Mouse (Mus musculus) embryonic stem cell, embryonic (primary cell): ENCODE measurements around the gene Lrba.

Source experiments
- CTCF ChIA-PET, 4 experiments: fragments of 300-600 bp in 2 of 4; fragments of 350-600 bp in 2 of 4; sonication (Branson Sonifier 250); formaldehyde crosslinking; loops; one replicate each; lab custom pipeline; 2022; ENCODE audit warnings: inconsistent platforms in 2 of 4; lab: Charles Lee
- POLR2A ChIA-PET, 4 experiments: fragments of 300-600 bp in 2 of 4; fragments of 350-600 bp in 2 of 4; sonication (Branson Sonifier 250); formaldehyde crosslinking; loops; one replicate each; lab custom pipeline; 2022; ENCODE audit warnings: antibody characterized with exemption in 4 of 4, inconsistent platforms in 1 of 4; lab: Charles Lee

Gene Lrba

DNA sequence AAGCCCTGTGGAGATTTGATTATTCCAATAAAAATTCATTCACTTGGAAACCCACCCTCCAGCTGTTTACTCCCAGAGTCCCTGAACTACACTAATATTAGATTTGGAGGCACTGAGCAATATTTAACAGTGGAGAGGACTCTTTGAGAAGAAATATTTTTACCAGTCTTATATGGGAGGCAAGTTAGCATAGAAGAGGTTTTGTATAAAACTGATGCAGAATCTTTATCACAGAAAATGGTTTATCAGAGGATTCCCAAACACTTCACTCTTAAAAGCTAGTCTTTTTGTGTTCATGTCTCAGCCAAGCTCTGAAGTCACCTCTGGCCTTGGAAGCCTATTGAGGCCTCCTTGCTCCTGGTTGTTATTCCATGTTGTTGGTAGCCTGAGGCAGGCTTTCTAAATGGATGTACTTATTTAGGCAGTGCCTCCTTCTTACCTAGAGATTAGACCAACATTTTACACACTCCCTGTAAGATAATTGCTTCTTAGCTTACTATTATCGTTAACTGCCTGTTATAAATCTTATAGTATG is 317.4 kb downstream of the Lrba start:
- ChIA-PET CTCF (interaction anchor here in 1 of 4 experiments (0.6 kb wide), 1 partner anchor 9 kb away, joined by 3 read pairs; no protein-coding TSS in a partner anchor), POLR2A (interaction anchor here in 1 of 4 experiments (1.3 kb wide), 1 partner anchor 257 kb away, joined by 3 read pairs; no protein-coding TSS in a partner anchor)

- ChIA-PET CTCF (interaction anchor here in 1 of 4 experiments (0.6 kb wide), 1 partner anchor 1732 kb away, joined by 5 read pairs; no protein-coding TSS in a partner anchor), POLR2A (no interaction called here)
Observed at GRCm38 (mm10) chr3:86544785-86545184, 320.3 kb downstream of the Lrba start.

- ChIA-PET CTCF (no interaction called here), POLR2A (interaction anchor here in 3 of 4 experiments (0.5 to 1.6 kb wide), 4 partner anchors 31 to 342 kb away, joined by 3 to 9 read pairs (median 4); no protein-coding TSS in a partner anchor)
Observed at GRCm38 (mm10) chr3:86545945-86546344, 321.5 kb downstream of the Lrba start.

- CTCF ChIA-PET = interaction anchor here in 2 of 4 experiments (0.5 to 1.2 kb wide), 3 partner anchors 26 to 566 kb away, joined by 3 to 5 read pairs (median 3); no protein-coding TSS in a partner anchor
Observed at GRCm38 (mm10) chr3:86546471-86547250, 322.2 kb downstream of the Lrba start.

DNA sequence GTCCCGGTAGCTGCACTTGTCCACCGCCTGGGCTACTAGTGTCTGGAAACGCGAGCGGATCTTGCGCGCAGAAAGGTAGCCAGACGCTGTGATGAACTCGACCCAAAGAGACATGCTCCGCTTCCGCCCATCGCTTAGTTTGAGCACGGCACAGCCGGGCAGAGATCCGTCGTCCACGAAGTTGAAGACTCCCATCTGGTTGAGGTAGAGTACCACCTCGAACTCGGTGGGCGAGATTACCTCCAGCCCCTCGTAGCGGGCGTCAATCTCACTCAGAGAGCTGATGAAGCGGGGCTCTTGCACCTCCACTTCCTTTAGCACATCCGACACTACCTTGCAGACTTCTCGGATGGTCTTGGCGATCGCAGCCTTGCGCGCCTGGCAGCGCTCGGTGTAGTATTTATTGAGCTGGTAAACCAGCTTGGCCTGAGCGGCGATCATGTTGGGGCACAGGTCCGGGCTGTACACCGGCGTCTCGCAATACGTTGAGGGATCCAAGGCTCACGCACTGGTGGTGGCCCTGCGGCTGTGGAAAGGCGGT is 322.8 kb downstream of the Lrba start:
- CTCF ChIA-PET = interaction anchor here in 2 of 4 experiments (0.6 to 1.2 kb wide), 3 partner anchors 27 to 197 kb away, joined by 3 read pairs; no protein-coding TSS in a partner anchor
- POLR2A ChIA-PET = interaction anchor here in 1 of 4 experiments (1.6 kb wide), 1 partner anchor 130 kb away, joined by 4 read pairs; no protein-coding TSS in a partner anchor

More at GRCm38 (mm10) chr3:86546471-86547250, 322.2 kb downstream of the Lrba start:
- POLR2A ChIA-PET = interaction anchor here in 2 of 4 experiments (0.7 to 1.6 kb wide), 3 partner anchors 32 to 312 kb away, joined by 3 to 9 read pairs (median 4); no protein-coding TSS in a partner anchor

DNA sequence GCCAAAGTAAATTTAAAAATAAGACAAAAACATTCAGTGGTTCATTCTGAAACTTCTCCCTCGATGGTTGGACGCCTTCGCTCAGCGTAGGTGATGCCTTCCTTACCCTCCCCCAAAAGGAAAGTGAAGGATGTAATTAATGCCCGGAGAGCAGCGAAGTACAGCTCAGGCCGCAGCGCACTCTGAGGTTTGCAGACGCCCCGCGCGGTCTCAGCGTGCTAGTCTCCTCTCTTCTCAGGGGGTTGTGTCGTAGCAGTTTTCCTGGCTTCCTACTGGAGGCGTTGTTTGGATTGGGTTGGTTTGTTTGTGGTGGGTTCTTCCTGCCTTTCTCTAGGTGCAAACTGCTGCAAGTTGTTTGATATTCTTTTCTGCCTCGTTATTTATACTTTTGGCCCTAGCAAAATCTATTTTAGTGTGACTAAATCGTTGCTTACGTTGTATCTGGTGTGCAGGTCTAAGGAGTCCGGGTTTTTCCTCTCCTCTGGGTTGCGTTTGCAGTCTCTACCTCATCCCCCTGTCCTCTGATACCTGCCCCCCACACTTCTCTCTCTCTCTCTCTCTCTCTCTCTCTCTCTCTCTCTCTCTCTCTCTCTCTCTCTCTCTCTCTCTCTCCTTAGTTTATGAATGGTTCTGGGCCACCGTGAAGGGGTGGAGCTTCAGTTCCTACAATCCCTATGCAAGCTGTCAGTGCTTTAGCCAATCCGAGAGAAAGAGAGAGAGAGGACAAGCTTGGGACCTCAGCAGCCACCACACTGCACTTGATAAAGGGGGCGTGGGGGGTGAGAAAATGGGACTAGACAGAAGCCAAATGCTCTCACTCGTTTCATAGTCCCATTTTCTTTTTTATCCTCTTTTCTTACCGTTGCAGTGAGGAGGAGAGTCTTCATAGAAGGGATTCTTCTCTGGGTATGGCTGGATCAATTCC is 323.9 kb downstream of the Lrba start, which contains the start of gene Mab21l2:
TSS of gene Mab21l2 (minus strand) at position 539 of the 925 bp plus-strand sequence.
- ChIA-PET POLR2A (interaction anchor here in 1 of 4 experiments (0.5 kb wide), 1 partner anchor 118 kb away, joined by 4 read pairs; no protein-coding TSS in a partner anchor), CTCF (interaction anchor here in 2 of 4 experiments (0.6 to 0.7 kb wide), 5 partner anchors 32 to 1067 kb away, joined by 3 to 11 read pairs (median 5); no protein-coding TSS in a partner anchor)

DNA sequence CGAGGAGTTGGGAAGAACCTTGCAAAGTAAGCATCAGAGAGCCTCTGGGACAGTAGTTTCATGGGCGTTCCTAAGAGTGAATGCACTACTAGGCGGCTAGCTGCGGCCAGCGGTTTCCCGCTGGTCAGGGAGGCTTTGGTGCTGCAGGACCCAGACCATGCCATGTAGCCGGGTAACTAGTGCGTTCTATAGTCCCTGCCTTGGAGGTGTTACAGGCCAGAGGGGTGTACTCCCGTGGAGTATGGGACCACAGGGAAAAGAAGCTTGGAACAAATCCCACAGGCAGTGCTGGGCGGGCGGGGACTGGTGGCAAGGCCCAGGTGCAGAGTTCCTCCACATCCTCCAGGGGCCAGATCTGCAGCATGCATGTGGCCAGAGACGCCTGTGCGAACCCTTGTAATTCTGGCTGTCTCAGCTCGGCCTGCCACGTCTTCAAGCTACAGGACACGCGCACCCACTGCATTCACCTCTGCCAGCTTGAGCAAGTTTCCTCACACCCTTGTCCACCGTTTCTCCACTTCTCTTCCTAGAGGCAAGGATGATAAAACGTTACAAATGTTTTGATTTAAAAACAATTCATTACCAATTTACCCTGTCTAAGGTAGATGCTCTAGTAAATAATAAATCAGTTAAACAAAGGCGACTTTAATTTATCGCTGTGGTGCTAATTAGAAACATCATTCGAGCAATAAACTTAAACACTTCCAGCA is 326.0 kb downstream of the Lrba start:
- ChIA-PET POLR2A (interaction anchor here in 2 of 4 experiments (0.5 to 2.3 kb wide), 4 partner anchors 16 to 143 kb away, joined by 3 to 6 read pairs (median 4); no protein-coding TSS in a partner anchor), CTCF (interaction anchor here in 2 of 4 experiments (0.7 to 1.3 kb wide), 3 partner anchors 12 to 211 kb away, joined by 3 to 5 read pairs (median 3); no protein-coding TSS in a partner anchor)

- POLR2A ChIA-PET = interaction anchor here in 2 of 4 experiments (0.6 to 2.3 kb wide), 3 partner anchors 15 to 142 kb away, joined by 3 to 6 read pairs (median 4); no protein-coding TSS in a partner anchor
- CTCF ChIA-PET = interaction anchor here in 1 of 4 experiments (0.7 to 1.3 kb wide), 2 partner anchors 13 to 210 kb away, joined by 3 to 5 read pairs; no protein-coding TSS in a partner anchor
Observed at GRCm38 (mm10) chr3:86551011-86551728, 326.7 kb downstream of the Lrba start.

GRCm38 (mm10) chr3:86552170-86552569 is 327.7 kb downstream of the Lrba start:
- POLR2A ChIA-PET = no interaction called here
- CTCF ChIA-PET = no interaction called here

- ChIA-PET POLR2A (no interaction called here), CTCF (no interaction called here)
Observed at GRCm38 (mm10) chr3:86558976-86559375, 334.5 kb downstream of the Lrba start.

DNA sequence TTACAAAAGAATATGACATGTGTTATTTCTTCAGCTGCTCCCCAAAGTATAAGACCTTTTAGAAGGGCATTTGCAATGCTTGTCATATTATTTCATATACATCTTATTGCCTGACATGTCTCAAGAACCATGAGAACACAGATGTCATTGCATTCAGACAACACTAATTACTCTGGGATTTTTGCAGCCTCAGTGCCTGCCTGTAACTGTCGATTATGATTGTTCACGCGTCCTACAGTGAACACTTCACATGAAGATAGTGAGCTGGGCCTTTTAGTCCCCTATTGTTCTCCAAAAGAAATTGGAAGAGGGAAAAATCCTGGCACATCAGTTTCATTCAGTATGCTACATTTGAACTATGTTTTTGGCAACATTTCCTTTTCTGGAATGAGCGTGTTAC is 335.2 kb downstream of the Lrba start:
- CTCF ChIA-PET = no interaction called here
- POLR2A ChIA-PET = no interaction called here

DNA sequence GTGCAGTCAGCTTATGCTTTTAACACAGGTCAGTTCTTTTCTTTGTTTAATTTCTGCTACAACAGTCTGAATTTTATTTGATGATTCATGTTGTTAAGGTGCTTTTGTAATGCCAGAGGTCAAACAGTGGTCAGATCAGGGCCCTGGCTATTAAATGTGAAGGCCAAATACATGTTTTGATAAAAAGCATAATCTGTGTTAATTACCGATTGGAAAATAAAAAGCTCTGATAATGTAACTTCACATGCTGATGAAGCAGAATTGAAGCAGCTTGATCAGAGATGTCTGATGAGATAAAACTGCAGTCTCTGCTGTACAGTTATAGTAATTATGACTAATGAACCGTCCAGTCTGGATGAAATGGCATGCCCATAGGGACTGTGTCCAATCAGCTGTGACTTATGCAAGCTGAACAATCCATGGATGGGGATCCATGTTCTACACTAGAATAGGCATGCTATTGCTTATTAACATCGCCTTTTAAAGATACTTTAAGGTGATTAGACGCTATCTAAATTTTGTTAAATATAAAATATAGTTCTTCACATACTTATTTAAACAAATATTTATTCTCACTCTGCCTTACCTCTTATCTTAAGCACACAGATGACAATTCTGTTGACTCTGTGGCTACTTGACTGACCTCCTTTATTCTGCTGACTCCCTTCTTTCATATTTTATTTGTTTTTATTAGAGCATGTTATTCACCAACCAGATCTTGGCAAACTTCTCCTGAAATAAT is 336.0 kb downstream of the Lrba start:
- ChIA-PET CTCF (no interaction called here), POLR2A (no interaction called here)

DNA sequence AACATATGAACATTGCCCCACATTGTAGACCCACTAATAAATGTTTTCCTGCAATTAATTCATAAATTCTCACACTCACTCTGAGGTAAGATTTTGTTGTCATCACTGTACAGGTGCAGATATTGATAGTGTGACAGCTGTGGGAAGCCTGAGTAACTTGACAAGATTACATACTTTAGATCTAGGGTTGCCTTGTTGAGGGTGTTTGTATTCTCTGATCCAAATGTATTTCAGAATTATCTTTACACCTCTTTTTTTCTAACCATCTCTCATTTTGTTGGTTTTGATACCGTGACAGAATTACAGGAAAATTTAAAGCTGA is 336.5 kb downstream of the Lrba start:
- CTCF ChIA-PET = no interaction called here
- POLR2A ChIA-PET = no interaction called here

DNA sequence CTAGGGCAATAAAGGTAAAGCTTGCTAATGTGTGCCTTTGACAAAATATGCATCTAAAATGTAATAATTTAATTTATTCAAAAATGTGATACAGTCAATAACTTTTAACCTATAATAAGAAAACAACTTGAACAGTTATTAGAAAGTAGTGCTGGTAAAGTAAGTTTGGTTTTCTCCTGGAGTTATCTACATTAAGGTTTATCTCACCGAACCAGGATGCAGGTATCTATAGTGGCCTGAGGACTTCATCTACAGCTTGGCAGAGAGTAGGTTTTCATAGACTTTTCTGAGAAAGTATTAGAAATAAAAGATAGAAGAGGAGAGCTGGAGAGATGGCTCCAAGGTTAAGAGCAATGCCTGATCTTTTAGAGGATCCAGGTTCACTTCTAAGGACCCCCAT is 336.9 kb downstream of the Lrba start:
- POLR2A ChIA-PET = no interaction called here
- CTCF ChIA-PET = no interaction called here

DNA sequence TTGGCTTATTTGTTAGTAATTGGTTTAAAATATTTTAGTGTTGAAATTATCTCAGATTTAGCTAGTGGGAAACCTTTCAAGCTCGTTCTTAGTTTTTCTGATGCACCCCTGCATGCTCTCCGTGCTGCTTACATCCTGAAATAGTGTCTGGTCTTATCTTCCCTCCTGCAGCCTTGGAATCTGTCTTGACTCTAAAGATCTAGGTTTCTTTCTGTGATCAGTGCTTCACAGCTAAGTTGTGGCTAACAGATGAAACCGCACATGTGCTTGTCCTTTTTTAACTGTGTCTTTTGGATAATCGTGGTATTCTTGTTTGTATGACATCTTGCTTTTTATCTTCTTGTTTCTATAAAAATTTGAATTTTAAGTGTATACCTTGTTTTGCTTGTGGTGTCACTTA is 342.8 kb downstream of the Lrba start:
- POLR2A ChIA-PET = no interaction called here
- CTCF ChIA-PET = no interaction called here

DNA sequence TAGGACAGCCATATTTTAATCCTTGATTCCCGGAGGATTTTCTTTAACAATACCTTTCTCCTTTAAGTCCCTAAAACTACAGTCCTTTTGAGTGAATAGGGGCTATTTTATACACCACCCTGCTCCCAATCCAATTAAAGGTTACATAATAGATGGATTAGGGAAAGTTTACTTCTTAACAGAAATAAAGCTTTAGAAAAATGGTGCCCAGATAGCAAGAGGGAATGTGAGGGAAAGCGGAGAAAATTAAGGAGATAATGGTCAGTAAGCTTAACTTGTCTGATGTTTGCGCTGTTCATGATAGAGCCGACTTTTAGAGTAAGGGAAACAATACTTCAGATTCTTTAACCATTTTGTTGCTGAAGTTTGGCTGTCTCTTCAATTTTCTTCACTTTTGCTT is 347.0 kb downstream of the Lrba start:
- ChIA-PET POLR2A (no interaction called here), CTCF (no interaction called here)
